Mouse (Mus musculus) brain, embryonic 14.5 days (tissue): ENCODE measurements around the gene Pcdh15.

Source experiments
- CTCF ChIP-seq: fragments of 200-500 bp; IDR thresholded peaks from 2 replicates; pipeline ENCODE4 v1.5.1; 2012; ENCODE audit warnings: inconsistent platforms, mild to moderate bottlenecking, moderate library complexity, borderline replicate concordance; ENCODE audit not compliant: insufficient read depth, insufficient read length; ENCODE audit errors: extremely low read depth
- POLR2A ChIP-seq: fragments of 200-500 bp; IDR thresholded peaks from 2 replicates; pipeline ENCODE4 v1.6.1; 2012; ENCODE audit warnings: mild to moderate bottlenecking, inconsistent platforms, borderline replicate concordance; ENCODE audit not compliant: poor library complexity, insufficient read depth, insufficient read length, severe bottlenecking; ENCODE audit errors: extremely low read depth

GRCm38 (mm10) chr10:73384003-73384402, 284.9 kb downstream of the Pcdh15 start:
- no peak for TF ChIP-seq POLR2A
- TF ChIP-seq CTCF = no peak
